ENCODE assay signal across 11 mouse cellular contexts in genomic region chr11:113661835-113662351, GRCm38 (mm10).
"Had no signal": no experiment of that assay in that cellular context is flagged by ENCODE, and none has a peak within 500 bp of the region (broad histone marks: within the 10 kb centered on the region; RNA-seq: fewer than 3 reads in every experiment).

No protein-coding gene starts in this region.

- H3K4me1 ChIP-seq: limb, embryonic 15.5 days had no signal

- H3K9me3 ChIP-seq: kidney, embryonic 15.5 days; limb, embryonic 15.5 days; liver, embryonic 12.5 days; midbrain, embryonic 10.5 days; neural tube, embryonic 15.5 days had no signal

- ATAC-seq: liver, embryonic 12.5 days had no signal

- H3K4me3 ChIP-seq: kidney, embryonic 15.5 days; limb, embryonic 15.5 days; liver, embryonic 12.5 days; midbrain, embryonic 10.5 days; myocyte; neural tube, embryonic 15.5 days had no signal

- H3K27me3 ChIP-seq: kidney, embryonic 15.5 days; limb, embryonic 15.5 days; liver, embryonic 12.5 days; neural tube, embryonic 15.5 days had no signal

- H3K9ac ChIP-seq: kidney, embryonic 15.5 days; limb, embryonic 15.5 days; liver, embryonic 12.5 days; lung, embryonic 14.5 days; neural tube, embryonic 15.5 days had no signal

- DNase-seq: kidney, postnatal 14 days; lung, embryonic 14.5 days; midbrain, embryonic 14.5 days; thymus, postnatal 4 days had no signal

- H3K27ac ChIP-seq: kidney, embryonic 15.5 days; limb, embryonic 15.5 days; liver, embryonic 12.5 days; midbrain, embryonic 10.5 days; neural tube, embryonic 15.5 days; stomach, postnatal 0 days had no signal
